Mouse (Mus musculus) cerebellum, postnatal 36 days (tissue): Measurements from ENCODE around the gene Adamts6.
A peak's percentile ranks its signal among the peaks of the same experiment; 100 is the strongest.

Experiments
- DNase-seq, 2 experiments: peaks; one replicate each; pipeline ENCODE4 v3.0.0; 2021 to 2022; ENCODE audit warnings: mixed read lengths in 2 of 2

Adamts6 gene

DNA sequence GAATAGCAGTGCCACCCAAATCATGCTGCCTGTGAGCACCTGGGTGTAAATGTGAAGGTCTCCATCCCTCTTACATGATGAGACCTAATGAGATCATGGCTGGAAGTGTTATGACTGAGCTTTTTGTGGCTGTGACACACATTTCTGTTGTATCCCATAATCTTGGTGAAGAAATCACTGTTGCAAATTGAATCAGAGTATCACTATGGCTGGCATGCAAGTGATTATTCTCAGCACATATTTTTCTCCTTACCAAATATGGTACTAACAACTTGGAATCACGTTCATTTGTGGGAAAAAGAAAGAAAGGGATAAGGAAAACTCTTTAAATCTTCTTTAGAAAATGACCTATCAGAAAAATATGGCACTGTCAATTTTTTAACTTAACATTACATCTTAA lies 180.4 kb downstream of the Adamts6 start:
- no peak for DNase-seq

DNA sequence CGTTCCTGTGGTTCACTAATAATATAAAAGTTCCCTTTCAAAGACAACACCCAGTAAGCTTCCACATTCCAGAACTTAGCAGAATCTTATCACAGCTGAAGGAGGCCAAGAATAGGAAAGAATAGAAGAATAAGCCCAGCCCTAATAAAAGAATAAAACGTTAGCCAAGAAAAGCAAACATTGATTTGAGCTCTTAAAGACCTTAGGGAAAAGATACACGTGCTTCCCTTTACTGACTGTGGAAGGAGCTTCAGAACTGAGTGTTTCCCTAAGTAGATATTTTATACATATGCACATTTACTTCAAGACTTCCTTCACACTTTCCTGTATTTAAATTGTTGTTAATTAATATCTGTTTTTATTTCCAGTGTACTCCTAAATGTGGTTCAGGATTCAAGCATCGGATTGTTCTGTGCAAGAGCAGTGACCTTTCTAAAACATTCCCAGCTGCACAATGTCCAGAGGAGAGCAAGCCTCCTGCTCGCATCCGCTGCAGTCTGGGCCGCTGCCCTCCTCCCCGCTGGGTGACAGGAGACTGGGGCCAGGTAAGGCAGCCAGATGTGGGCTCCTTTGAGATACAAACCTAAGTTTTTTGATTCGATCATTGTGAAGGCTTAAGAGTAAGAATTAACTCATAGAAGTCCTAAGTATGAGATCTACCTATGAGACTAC lies 188.8 kb downstream of the Adamts6 start:
- DNase-seq, result no peak

- no peak for DNase-seq
Measured at GRCm38 (mm10) chr13:104482426-104483089, 194.9 kb downstream of the Adamts6 start.

DNA sequence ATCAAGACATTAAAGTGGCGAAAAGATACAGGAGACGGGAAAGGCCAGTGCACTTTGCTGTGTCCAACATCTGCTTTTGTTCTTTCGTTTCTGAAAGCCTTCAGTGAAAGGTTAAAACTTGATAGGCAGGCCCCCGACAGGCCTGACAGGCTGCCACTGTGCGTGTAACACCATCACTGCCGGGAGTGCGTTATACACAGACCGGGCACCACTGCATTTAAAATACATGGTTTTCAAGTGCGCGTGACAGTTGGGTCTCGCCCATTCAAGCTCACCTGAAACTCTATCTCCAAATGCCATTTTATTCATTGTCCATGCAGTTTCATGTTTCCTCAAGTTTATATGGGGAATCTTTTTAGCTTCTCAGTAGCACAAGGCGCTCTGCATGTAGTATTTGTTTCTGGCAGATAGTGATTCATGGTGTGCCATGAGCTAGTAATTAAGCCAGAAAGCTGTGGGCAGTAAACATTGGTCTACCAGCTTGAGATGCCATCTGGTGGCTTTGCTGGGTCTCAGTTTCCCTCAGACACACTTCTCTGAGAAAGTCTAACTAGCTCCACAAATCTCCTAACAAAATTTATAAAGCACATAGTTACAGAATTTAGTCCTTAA lies 195.6 kb downstream of the Adamts6 start:
- DNase-seq, result peak in 1 of 2 experiments; percentile 9

GRCm38 (mm10) chr13:104491046-104491811 lies 203.6 kb downstream of the Adamts6 start:
- no peak for DNase-seq

GRCm38 (mm10) chr13:104493466-104493993 lies 205.9 kb downstream of the Adamts6 start:
- DNase-seq, result no peak

GRCm38 (mm10) chr13:104494200-104494873 lies 206.7 kb downstream of the Adamts6 start:
- DNase-seq, result no peak

DNA sequence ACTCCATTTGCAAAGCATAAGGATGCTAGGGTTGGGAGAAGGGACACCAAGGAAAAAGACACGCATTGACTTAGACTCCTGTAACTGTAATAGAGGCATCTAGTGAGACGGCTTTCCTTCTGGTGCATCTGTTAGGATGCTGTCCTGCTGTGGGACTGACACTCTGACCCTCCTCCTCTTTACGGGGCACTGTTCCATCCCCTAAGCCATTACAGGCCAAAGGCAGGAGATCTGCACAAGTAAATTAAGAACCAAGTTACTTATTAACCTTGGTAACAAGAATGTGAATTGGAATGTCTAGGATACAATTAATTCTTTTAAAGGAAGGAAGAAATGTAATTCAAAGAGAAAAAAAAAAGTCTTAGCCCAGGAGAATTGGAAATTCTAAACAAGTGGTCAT lies 210.0 kb downstream of the Adamts6 start:
- DNase-seq, result no peak

GRCm38 (mm10) chr13:104498669-104499068 lies 211.0 kb downstream of the Adamts6 start:
- DNase-seq, result no peak

DNA sequence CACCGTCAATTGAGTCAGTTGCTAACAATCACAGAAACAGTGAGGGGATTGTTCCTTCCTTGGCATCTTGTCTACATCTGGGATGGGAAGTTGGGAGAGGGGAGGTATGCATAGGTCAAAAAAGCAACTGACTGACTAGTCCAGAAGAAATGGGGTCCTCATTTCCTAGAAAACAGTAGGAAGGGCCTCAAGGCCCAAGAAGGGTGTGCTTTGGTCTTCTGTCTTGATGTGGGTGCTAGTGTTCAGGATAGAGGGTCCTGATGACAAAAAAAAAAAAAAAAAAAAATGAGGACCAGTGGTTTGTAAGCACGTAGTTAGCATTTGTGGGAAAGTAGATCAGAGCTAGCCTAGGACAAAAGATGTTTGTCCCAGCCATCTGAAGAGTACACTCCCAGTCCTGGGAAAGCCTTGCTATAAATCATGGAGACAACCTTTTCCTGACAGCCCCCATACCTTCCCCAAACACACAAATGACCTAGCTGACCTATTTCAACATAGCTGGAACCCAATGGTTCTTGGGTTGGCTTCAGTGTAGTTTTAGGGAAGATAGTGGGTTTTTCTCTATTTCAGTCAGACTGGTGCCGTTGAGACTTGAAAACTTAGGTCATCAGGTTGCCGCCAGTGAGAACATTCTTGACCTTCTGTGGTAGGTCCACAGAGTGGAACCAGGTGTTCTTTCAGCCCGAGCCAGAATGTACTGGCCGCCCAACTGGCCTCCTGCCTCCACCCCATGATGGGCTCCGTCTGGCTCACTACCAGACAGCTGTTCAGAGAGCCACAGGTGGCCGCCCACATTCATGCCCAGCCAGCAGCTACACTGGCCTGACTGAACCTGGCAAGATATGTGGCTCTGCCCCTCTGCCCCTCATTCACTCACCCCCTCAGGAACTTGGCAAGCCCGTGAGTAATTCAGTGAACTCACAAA lies 211.7 kb downstream of the Adamts6 start:
- no peak for DNase-seq

DNA sequence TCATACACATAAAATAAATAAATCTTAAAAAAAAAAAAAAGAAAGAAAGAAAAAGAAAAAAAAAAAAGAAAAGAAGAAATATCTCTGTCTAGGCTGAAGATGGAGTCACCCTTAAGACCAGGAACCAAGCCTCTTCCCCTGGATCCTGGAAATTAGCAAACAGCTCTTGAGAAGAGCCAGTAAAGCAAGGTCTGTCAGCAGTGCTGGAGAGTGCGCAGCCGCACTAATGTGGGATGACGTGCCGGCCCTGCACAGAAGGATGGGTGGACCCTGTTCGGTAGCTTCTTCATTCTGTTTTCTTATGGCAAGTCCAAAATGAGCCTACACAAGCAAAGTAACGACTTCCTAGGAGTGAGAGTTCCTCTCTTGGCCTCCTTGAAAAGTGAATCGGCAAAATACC lies 214.8 kb downstream of the Adamts6 start:
- no peak for DNase-seq

DNA sequence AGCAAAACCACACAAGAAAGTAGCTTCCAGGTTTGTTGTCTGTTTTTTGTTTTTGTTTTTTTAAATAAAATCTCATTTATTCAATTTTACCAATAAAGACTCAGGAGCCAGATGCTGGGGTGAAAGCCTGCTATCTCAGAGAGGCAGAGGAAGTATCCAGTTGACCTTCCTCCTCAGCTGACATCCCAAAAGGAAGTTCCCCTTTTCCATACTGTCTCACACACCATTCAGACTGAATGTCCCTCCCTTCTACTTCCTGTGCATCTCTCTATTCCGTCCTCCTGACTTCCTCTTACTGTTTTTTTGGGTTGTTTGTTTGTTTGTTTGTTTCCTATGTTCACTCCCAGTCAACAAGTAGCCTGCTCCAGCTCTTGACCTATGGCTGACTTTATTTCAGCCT lies 216.4 kb downstream of the Adamts6 start:
- DNase-seq, result no peak

GRCm38 (mm10) chr13:104506165-104506875 lies 218.7 kb downstream of the Adamts6 start:
- no peak for DNase-seq

- no peak for DNase-seq
Measured at GRCm38 (mm10) chr13:104507671-104508070, 220.0 kb downstream of the Adamts6 start.

- peak; percentile 46 to 55 for DNase-seq
Measured at GRCm38 (mm10) chr13:104509561-104510493, 222.2 kb downstream of the Adamts6 start.

DNA sequence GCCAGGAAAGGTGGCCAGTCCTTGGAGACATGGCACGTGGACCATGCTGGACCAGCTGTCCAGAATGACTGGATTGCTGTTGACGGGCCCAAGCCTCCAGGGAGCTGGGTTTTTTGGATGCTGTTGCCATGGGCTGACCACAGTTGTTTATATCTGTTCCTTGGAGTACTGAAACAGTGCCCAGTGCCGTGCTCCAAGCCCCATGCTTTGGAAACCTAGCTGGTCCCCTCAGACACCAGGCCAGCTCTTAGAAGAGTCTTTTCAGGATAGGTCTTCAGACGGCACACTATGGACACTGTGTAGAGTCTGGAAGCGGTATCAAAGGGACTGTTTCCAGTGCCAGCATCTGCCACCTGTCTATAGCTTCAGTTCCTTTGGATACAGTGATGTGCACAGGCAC lies 223.1 kb downstream of the Adamts6 start:
- peak in 1 of 2 experiments; percentile 6 for DNase-seq

GRCm38 (mm10) chr13:104515054-104515453 lies 227.4 kb downstream of the Adamts6 start:
- DNase-seq, result no peak

GRCm38 (mm10) chr13:104516146-104516545 lies 228.5 kb downstream of the Adamts6 start:
- no peak for DNase-seq

- DNase-seq, result no peak
Measured at GRCm38 (mm10) chr13:104516766-104517364, 229.2 kb downstream of the Adamts6 start.
